Mouse (Mus musculus): ENCODE measurements around the gene Eno2. TPM values are rescaled to one million over a fixed set of nuclear protein-coding genes. Genes with fewer than 3 reads are reported as not detected.
A peak's percentile ranks its signal among the peaks of the same experiment; 100 is the strongest.
"Not testable (repeated sequence)": the region's sequence is repeated elsewhere in the genome, so short reads cannot be mapped to it uniquely, and the experiment has no call there.

Gene Eno2
- total RNA-seq, 2 experiments from 2014 or later, result 10.0 to 10.2 TPM

DNA sequence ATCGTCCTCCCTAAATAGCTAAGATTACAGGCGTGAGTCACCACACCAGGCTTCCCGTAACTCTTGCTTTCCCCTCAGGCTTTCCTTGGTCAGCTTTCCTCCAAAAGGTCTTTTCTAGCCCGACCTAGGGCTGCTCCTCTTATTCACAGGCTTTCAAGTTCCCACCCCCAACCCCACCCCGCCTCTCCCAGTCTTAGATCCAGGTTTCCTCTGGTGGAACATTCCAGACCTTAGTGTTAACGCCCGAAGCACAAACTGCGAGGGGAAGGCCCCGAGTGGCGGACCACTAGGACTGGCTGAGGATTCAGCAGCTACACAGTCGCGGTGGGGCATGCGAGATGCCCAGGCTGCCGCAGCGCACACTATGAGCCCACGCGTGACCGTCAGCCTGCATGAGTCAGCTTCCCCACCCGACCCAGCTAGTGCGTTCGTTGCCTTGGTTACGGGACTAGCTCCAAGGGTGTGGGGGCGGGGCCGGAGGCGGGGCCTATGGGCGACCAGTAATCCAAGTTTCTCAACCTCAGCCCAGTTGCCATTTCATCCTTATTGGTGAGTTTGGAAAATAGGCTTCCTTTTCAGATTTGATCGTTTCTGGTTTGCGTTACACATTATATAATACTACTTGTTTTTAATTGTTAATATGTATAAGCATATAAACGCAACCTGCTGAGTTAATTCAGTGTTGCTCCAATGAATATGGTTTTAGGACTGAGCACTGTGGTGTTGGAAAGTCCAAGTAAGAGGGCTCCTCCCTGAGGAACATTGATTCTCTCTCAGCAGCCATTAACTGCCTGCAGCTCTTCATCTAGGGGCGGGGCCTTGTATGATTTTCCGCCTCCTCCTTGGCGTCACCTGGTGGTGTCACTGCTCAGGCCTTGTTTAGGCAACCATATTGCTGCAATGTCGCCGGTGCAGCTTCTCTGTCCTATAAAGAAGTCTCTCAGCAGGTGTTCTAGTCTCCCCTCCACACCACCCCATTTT is 36.2 kb upstream of the Eno2 start:
- DNase-seq, result peak; percentile 95

- DNase-seq, result no peak
Measured at GRCm38 (mm10) chr6:124804341-124804740, 34.9 kb upstream of the Eno2 start.

- DNase-seq, result not testable (repeated sequence)
Measured at GRCm38 (mm10) chr6:124803691-124804090, 34.2 kb upstream of the Eno2 start.

GRCm38 (mm10) chr6:124803061-124803460 is 33.6 kb upstream of the Eno2 start:
- DNase-seq, result no peak

GRCm38 (mm10) chr6:124802400-124802799 is 32.9 kb upstream of the Eno2 start:
- not testable (repeated sequence) for DNase-seq

- DNase-seq, result no peak
Measured at GRCm38 (mm10) chr6:124796200-124796599, 26.7 kb upstream of the Eno2 start.

GRCm38 (mm10) chr6:124795781-124796180 is 26.3 kb upstream of the Eno2 start:
- DNase-seq, result no peak

DNA sequence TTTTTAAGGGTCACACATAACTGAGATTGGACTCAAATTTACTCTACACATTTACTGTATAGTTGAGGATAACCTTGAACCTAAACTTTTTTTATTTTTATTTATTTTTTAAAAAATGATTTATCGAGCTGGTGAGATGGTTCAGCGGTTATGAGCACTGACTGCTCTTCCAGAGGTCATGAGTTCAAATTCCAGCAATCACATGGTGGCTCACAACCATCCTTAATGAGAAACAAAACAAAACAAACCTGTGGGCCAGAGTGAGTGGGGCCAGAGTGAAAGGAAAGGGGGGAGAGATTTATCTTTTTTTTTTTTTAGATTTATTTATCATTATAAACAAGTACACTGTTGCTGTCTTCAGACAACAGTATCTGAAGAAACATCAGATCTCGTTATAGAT is 22.4 kb upstream of the Eno2 start:
- no peak for DNase-seq

- DNase-seq, result no peak
Measured at GRCm38 (mm10) chr6:124790121-124790520, 20.6 kb upstream of the Eno2 start.

DNA sequence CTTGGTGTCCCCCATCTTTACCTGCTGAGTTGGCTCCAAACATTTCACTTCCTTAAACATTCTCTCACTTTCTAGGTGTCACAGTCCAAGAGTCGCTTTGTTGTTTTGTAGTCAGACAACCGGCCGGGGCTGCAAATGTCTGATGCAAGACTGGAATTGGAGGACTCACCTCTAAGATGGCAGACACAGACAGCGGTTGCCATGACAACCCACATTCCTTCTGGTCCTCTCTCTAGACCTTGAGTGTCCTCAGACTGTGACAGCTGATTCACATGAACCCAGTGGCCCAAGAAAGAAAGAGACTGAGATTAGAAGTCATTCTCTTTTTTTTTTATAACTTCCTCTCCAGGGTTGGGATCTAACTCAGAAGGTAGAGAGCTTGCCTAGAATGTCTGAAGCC is 20.0 kb upstream of the Eno2 start:
- no peak for DNase-seq

- no peak for DNase-seq
Measured at GRCm38 (mm10) chr6:124787722-124788121, 18.2 kb upstream of the Eno2 start.

DNA sequence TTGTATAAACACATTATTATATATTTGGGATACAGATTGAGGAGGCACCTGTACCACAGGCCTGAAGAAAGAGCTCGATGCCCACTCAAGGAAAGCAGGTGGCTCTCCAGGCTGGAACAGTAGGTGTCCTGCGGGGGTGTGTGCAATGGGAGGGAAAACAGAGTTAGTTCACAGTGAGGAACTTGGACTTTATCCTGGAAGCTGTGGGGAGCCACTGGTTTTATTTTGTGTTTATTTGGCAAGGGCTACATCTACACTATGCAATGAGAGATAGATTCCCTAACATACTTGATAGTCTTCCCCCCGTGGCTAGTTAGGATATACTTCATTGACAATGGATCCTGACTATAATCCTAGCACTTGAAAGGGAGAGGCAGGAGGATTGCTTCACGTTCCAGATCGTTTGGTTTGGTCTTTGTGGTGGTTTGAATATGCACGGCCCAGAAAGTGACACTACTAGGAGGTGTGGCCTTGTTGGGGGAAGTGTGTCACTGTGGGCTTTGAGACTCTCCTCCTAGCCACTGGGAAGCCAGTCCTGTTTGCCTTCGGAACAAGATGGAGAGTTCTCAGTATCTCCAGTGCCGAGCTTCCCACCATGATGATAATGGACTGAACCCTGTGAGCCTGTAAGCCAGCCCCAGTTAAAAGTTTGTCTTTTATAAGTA is 17.4 kb upstream of the Eno2 start:
- DNase-seq, result no peak

GRCm38 (mm10) chr6:124782436-124782835 is 13.0 kb upstream of the Eno2 start:
- no peak for DNase-seq

GRCm38 (mm10) chr6:124780917-124781316 is 11.4 kb upstream of the Eno2 start:
- no peak for DNase-seq

GRCm38 (mm10) chr6:124779984-124780416 is 10.5 kb upstream of the Eno2 start:
- DNase-seq, result no peak

GRCm38 (mm10) chr6:124779222-124779983 is 9.9 kb upstream of the Eno2 start, which contains the start of gene Lrrc23:
TSS of gene Lrrc23 (minus strand) at chr6:124779727.
- DNase-seq, result peak; percentile 51

GRCm38 (mm10) chr6:124770511-124770910 is 1.0 kb upstream of the Eno2 start:
- no peak for DNase-seq

GRCm38 (mm10) chr6:124770013-124770412 is 540 bp upstream of the Eno2 start:
- no peak for DNase-seq

DNA sequence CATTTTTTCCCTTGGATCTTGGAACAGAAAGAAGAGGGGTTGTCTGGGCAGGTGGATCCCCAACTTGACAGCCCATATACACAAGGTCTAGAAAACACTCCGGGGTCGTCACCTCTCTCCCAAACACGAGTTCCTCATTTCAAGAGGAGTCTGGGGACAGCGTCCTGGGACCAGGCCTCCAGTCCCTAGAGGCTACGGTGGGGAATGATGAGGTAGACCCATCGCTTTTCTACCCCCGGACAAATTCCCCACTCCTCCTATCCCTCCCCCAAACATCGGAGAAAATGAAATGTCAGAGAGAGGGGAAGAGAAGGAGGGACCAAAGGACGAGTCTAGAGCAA is 799 bp downstream of the Eno2 start:
- no peak for DNase-seq

DNA sequence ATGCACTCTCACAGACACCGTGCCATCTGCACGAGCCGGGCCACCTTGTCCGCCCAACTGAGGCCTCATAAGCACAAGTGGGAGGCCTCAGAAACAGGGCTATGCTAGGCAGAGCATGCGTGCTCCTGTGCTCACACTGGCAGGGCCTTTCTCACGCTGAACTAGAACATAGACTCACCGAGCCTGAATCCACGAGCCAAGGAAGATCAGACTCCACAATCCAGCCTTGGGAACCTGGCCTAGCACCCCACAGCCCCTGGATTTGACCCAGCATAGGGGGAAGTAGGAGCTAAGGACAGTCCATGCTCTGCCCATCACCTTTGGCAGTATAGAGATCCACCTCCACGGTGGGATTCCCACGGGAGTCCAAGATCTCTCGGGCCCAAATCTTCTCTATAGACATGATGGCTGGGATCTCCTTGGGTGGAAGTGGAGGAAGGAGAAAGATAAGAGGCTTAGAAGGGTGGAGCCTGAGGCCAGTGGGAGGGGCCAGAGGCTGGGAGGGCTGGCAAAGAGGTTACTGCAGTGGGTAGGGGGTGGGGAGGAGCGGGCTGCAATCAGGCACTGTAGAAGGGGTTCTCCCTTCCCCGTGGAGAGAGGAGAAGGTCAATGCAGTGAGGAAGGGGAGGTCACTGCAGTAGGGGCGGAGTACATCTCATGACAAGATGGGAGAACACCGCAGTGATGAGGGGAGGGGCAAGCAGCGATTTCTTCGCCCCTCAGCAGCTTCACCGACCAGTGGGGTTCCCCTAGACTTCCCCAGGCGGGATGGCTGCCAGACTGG is 1.4 kb downstream of the Eno2 start:
- DNase-seq, result no peak

DNA sequence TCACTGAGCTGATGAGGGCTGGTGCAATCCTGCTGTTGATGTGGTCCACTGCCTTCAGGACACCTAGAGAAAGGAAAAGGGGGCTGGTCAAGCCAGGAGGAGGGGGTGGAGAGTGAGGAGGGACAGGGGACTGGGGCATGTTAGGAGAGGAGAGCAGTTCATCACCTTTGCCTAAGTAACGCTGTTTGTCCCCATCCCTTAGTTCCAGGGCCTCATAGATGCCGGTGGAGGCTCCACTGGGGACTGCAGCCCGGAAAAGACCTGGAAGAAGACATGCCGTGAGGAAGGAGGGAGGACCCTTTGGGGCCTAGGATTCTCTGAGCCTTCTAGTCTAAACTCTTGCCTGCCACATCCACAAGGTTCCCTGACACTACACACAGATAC is 1.9 kb downstream of the Eno2 start:
- DNase-seq, result no peak

- DNase-seq, result no peak
Measured at GRCm38 (mm10) chr6:124765951-124766350, 3.5 kb downstream of the Eno2 start.
